Mouse (Mus musculus) heart, embryonic 11.5 days (tissue): ENCODE measurements around the gene Mog. TPM values are rescaled to one million over a fixed set of nuclear protein-coding genes. Genes with fewer than 3 reads are reported as not detected.
A peak's percentile ranks its signal among the peaks of the same experiment; 100 is the strongest.

Experiments
- ATAC-seq: fragments of 200-750 bp; cut with Nextera tagmentation; replicated peaks from 2 replicates; pipeline ENCODE4 v1.8.0; 2017; ENCODE audit warnings: moderate library complexity; ENCODE audit not compliant: insufficient number of reproducible peaks, low FRiP score, low TSS enrichment
- H3K27ac ChIP-seq: fragments of 300-500 bp; sonication (generic); 2 replicates; pipeline ENCODE4 v1.5.1; 2014; ENCODE audit warnings: mild to moderate bottlenecking, low read depth, low read length
- H3K27me3 ChIP-seq: fragments of 300-500 bp; sonication (generic); 2 replicates; pipeline ENCODE4 v1.6.1; 2014; ENCODE audit warnings: mild to moderate bottlenecking, low read length, mixed read lengths; ENCODE audit not compliant: control insufficient read depth, insufficient read depth
- H3K36me3 ChIP-seq: fragments of 300-500 bp; sonication (generic); 2 replicates; pipeline ENCODE4 v1.6.1; 2014; ENCODE audit warnings: mild to moderate bottlenecking, low read length, moderate library complexity, mixed read lengths; ENCODE audit not compliant: control insufficient read depth, insufficient read depth
- H3K4me1 ChIP-seq: fragments of 300-500 bp; sonication (generic); 2 replicates; pipeline ENCODE4 v1.6.1; 2014; ENCODE audit warnings: low read length; ENCODE audit not compliant: control insufficient read depth, insufficient read depth
- H3K4me2 ChIP-seq: fragments of 300-500 bp; sonication (generic); 2 replicates; pipeline ENCODE4 v1.6.1; 2014; ENCODE audit warnings: mild to moderate bottlenecking, moderate library complexity
- H3K4me3 ChIP-seq: fragments of 300-500 bp; sonication (generic); 2 replicates; pipeline ENCODE4 v1.5.1; 2014; ENCODE audit warnings: low read depth, low read length
- H3K9ac ChIP-seq: fragments of 300-500 bp; sonication (generic); 2 replicates; pipeline ENCODE4 v1.6.1; 2014; ENCODE audit warnings: mild to moderate bottlenecking, low read depth, low read length, moderate library complexity
- H3K9me3 ChIP-seq: fragments of 300-500 bp; sonication (generic); replicated peaks from 2 replicates; pipeline ENCODE4 v1.6.1; 2016; ENCODE audit warnings: low read length; ENCODE audit not compliant: control insufficient read depth
- WGBS: fragments of 180-500 bp; shearing (Covaris S2); extraction: QIAGEN DNeasy Blood & Tissue Kit; methylation state at CpG from one replicate; pipeline ENCODE4 v1.1.7; 2014; ENCODE audit not compliant: insufficient replicate concordance; 5-methylcytosine and 5-hydroxymethylcytosine counted together
- polyA plus RNA-seq: library from polyadenylated mRNA; unstranded; fragments of >200 nt; fragmentation: Nextera tagmentation; extraction: Ambion mirVana; gene quantifications from 2 replicates; pipeline ENCODE4 v1.2.1, GENCODE M21; 2014

Gene Mog
- polyA plus RNA-seq, 1 experiment from 2014 or later, result not detected

DNA sequence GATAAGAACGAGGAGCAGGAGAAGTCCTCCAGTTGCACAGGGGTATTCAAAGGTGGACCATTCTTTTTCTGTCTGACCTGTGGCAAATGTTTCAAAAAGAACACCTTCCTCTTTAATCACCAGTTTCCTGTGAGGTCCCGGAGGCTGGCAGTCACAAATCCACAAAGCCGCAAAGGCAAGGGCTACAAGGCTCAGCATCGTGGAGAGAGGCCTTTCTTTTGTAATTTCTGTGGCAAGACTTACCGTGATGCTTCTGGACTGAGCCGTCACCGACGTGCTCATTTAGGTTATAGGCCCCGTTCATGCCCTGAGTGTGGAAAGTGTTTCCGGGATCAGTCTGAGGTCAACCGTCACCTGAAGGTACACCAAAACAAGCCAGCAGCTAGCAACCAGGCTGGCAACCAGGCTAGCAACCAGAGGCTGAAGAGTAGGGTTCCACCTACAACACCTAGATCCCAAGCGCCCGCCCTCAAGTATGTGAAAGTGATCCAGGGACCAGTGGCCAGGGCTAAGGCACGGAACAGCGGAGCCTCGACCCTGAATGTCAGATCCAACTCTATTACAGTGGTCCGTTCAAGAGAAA, 13.6 kb downstream of the Mog start:
- H3K36me3 ChIP-seq, result peaks cover 17% of the 10 kb centered on the region
- no peaks in the 10 kb centered on the region for H3K4me1 ChIP-seq
- ATAC-seq, result no peak
- H3K27ac ChIP-seq, result no peak overlapping the region
- no peaks in the 10 kb centered on the region for H3K9me3 ChIP-seq
- no peaks in the 10 kb centered on the region for H3K27me3 ChIP-seq
- H3K9ac ChIP-seq, result no peak overlapping the region
- 89% methylated on average over 17 of the region's 17 CpGs for WGBS
- H3K4me3 ChIP-seq, result no peak overlapping the region
- H3K4me2 ChIP-seq, result no peak overlapping the region

DNA sequence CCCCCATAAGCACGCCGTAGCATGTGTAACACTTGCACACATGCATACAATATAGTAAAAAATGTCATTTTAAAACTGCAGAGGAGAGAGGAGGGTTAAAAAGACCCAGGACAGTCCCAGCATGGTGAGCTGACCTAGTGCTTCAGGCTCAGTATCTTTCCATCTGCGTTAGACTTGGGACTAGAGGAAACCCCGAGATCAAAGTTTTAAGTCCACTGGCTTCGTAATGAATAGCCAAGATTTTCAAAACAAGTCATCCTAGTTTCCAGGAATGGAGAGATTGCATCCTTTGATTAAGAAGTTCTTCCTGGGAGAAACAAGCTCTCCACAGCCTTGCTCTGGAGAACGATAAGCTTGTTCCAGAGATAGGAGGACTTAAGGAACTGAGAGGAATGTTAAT, 15.0 kb downstream of the Mog start:
- WGBS, result 80% methylated on average over 6 of the region's 6 CpGs
- Histone ChIP-seq H3K9me3 (no peaks in the 10 kb centered on the region), H3K4me2 (no peak overlapping the region), H3K9ac (no peak overlapping the region), H3K4me1 (no peaks in the 10 kb centered on the region), H3K36me3 (peaks cover 17% of the 10 kb centered on the region), H3K27me3 (no peaks in the 10 kb centered on the region), H3K4me3 (no peak overlapping the region), H3K27ac (no peak overlapping the region)
- no peak for ATAC-seq

DNA sequence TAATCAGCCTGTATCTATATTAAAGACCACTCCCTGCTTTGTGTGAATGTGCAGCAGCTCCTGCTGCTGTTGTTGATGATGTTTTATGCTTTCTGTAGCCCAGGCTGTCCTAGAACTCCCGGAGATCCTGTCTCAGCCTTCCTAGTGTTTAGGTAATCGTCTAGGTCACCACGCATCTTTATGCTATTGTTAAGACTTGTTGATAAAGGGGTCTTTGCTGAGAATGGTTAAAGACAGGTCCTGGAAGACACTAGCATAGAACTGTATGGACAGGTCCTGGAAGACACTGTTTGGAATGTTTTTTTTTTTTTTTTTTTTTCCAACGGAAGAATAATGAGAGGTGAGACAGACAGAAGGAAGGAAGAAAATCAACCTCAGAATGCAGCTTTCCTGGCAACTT, 19.8 kb downstream of the Mog start:
- peak overlapping the region; percentile 91 for H3K9ac ChIP-seq
- H3K9me3 ChIP-seq, result no peaks in the 10 kb centered on the region
- H3K36me3 ChIP-seq, result peaks cover 11% of the 10 kb centered on the region
- peak overlapping the region; percentile 73 for H3K4me3 ChIP-seq
- 33% methylated on average over 4 of the region's 4 CpGs for WGBS
- H3K27ac ChIP-seq, result 0 out of 2 replicates have a peak overlapping the region, but pooled peaks have one; percentile 93
- no peaks in the 10 kb centered on the region for H3K4me1 ChIP-seq
- ATAC-seq, result no peak
- no peaks in the 10 kb centered on the region for H3K27me3 ChIP-seq
- peak overlapping the region; percentile 75 for H3K4me2 ChIP-seq

DNA sequence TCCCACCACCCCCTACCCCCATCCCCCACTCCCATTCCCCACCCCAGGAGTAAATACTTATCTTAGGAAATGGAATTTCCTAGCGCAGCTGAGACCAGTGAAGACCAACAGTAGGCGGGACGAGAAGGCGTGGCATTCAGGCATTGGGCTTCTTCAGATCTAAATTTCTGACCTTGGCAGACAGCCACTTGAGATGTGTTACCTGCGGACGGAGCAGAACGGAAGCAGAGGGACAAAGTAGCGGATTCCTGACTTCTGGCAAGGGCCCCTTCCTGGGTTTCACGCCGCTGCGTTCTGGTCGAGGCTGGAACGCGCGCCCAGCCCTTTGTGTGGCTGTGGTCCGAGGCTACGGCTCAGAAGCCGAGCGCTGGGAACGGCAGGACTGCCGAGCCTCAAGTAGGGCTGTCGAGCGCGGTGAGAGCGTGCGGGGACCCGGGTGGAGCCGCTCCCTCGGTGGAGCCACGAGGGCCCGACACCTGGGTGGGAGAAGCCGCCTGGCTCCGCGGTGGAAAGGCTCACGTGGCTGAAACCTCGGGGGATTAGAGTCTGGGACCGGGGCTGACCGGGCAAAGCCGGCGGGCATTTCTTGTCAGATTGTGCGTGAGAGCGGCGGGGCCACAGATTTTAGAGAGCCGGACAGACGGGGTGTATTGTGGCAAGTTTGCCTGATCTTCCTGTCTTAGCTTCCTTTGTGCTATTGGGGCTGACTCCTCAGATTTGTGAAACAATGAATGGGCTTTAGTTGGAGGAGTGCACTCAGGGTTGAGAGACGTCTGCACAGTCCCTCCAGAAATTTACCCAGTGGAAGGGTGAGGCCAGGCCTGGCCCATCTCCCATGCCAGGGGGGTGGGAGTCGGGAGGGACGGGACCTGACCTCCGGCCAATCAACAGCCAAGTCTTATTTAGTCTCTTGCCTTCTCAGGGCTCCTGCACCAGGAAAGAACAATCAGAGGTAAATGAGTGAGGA, 20.6 kb downstream of the Mog start:
- Histone ChIP-seq H3K36me3 (peaks cover 11% of the 10 kb centered on the region), H3K27me3 (no peaks in the 10 kb centered on the region), H3K9me3 (no peaks in the 10 kb centered on the region), H3K9ac (peak overlapping the region; percentile 91), H3K27ac (peak overlapping the region; percentile 93), H3K4me3 (peak overlapping the region; percentile 73), H3K4me2 (peak overlapping the region; percentile 75), H3K4me1 (no peaks in the 10 kb centered on the region)
- ATAC-seq, result peak; percentile 83
- under 1% methylated on average over 49 of the region's 49 CpGs for WGBS

DNA sequence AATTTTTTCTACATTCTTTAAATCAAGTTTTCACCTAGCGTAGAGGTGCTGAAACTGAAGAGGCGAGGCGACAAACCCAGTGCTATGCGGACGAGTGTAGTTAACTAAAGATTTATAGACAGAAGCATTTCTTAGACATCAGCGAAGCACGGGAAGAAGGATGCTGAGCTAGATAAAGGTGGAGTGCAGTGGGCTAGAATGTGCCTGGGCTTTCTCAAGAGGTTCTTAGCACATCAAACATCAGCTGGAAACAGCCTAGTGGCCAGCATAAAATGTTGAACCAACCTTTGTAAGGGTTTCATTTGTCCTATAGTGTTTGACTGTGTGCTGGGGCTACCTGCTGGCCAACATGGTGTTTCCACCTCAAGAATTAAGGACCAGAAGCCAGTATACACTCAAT, 22.3 kb downstream of the Mog start, which contains the start of gene Zfp57:
Gene Zfp57, plus strand, starts transcription at position 301 of the 400 bp plus-strand sequence.
- Histone ChIP-seq H3K36me3 (no peaks in the 10 kb centered on the region), H3K27ac (no peak within 1 kb of the TSS), H3K4me2 (peak within 1 kb of the TSS; percentile 75), H3K4me3 (no peak within 1 kb of the TSS), H3K9me3 (no peaks in the 10 kb centered on the region), H3K27me3 (no peaks in the 10 kb centered on the region), H3K9ac (no peak within 1 kb of the TSS), H3K4me1 (no peaks in the 10 kb centered on the region)
- 84% methylated on average over 7 of the region's 7 CpGs for WGBS
- no peak for ATAC-seq

DNA sequence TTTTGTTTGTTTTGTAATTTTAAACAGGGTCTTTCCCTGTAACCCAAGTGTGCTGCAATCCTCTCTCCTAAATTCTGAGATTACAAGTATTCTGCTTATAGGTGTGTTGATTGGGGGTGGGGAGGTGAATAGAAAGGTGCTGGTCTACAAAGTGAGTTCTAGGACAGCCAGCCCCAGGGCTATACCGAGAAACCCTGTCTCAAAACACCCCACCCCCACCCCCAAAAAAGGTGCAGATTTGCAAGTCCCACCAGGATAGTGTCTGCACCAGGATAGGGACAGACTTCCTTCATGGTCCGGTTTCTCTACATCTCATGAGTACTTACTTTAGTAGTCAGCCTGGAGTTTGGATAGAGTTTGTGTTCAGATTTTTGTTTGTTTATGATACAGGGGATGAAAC, 24.7 kb downstream of the Mog start:
- no peak overlapping the region for H3K27ac ChIP-seq
- no peaks in the 10 kb centered on the region for H3K36me3 ChIP-seq
- 65% methylated on average over 2 of the region's 2 CpGs for WGBS
- ATAC-seq, result no peak
- H3K4me3 ChIP-seq, result no peak overlapping the region
- H3K9me3 ChIP-seq, result no peaks in the 10 kb centered on the region
- H3K4me1 ChIP-seq, result no peaks in the 10 kb centered on the region
- H3K27me3 ChIP-seq, result no peaks in the 10 kb centered on the region
- no peak overlapping the region for H3K4me2 ChIP-seq
- no peak overlapping the region for H3K9ac ChIP-seq

DNA sequence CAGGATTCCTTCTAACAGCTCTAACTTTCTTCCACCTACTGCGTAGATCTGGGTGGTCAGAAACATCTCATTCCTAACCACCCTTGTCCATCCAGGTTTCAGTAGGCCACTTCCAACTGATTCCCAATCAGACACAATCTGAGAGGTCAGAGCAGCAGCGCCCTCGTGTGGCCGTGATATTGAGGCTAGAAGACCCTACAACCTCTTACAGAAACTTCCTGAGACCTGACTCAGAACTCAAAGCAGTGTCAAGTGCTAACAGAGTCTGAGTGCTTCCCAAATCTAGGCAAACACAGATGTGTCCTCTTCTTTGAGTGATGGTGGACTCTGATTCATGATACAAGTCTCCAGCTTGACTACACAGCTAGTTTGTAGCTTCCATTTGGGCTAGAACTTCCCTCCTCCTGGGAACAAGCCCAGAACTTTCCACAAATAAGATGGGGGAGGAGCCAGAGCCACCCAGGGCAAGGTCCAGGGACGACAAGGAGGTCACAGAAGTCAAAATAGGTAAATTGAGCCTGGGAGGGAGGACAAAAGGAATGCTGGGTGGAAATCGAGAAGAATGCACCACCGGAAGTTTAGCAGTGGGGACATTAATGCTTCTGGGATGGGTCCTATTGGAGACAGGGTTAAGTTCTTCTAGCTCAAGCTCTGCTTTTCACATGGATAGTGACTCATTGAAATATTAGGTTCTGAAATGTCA, 26.0 kb downstream of the Mog start:
- WGBS, result 25% methylated on average over 7 of the region's 7 CpGs
- Histone ChIP-seq H3K4me3 (no peak overlapping the region), H3K4me1 (no peaks in the 10 kb centered on the region), H3K9me3 (no peaks in the 10 kb centered on the region), H3K9ac (no peak overlapping the region), H3K27ac (no peak overlapping the region), H3K27me3 (no peaks in the 10 kb centered on the region), H3K36me3 (no peaks in the 10 kb centered on the region), H3K4me2 (no peak overlapping the region)
- no peak; the same call in 1 of the 2 replicates for ATAC-seq

DNA sequence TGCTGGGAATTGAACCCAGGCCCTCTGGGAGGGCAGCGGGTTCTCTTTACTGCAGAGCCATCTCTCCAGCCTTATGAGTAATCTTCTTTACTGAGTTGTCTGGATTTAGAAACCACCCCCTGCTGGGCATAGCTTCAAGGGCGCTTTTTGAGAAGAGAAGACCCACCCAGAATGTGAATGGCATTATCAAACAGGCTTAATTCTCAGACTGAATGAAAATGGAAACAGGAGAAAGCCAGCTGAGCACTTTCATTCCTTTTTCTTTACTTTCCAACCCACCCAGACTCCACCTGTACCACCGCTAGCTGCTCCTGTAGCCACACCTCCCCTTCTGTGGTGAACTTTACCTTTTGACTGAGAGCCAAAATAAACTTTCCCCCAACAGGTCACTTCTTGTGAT, 27.8 kb downstream of the Mog start:
- ATAC-seq, result no peak
- 69% methylated on average over 3 of the region's 3 CpGs for WGBS
- Histone ChIP-seq H3K9me3 (no peaks in the 10 kb centered on the region), H3K27ac (no peak overlapping the region), H3K9ac (no peak overlapping the region), H3K27me3 (no peaks in the 10 kb centered on the region), H3K36me3 (no peaks in the 10 kb centered on the region), H3K4me1 (no peaks in the 10 kb centered on the region), H3K4me2 (no peak overlapping the region), H3K4me3 (no peak overlapping the region)
